Mouse (Mus musculus): Measurements from ENCODE around the gene Mrpl34.
"Not testable (repeated sequence)": the region's sequence is repeated elsewhere in the genome, so short reads cannot be mapped to it uniquely, and the experiment has no call there.

Gene Mrpl34

DNA sequence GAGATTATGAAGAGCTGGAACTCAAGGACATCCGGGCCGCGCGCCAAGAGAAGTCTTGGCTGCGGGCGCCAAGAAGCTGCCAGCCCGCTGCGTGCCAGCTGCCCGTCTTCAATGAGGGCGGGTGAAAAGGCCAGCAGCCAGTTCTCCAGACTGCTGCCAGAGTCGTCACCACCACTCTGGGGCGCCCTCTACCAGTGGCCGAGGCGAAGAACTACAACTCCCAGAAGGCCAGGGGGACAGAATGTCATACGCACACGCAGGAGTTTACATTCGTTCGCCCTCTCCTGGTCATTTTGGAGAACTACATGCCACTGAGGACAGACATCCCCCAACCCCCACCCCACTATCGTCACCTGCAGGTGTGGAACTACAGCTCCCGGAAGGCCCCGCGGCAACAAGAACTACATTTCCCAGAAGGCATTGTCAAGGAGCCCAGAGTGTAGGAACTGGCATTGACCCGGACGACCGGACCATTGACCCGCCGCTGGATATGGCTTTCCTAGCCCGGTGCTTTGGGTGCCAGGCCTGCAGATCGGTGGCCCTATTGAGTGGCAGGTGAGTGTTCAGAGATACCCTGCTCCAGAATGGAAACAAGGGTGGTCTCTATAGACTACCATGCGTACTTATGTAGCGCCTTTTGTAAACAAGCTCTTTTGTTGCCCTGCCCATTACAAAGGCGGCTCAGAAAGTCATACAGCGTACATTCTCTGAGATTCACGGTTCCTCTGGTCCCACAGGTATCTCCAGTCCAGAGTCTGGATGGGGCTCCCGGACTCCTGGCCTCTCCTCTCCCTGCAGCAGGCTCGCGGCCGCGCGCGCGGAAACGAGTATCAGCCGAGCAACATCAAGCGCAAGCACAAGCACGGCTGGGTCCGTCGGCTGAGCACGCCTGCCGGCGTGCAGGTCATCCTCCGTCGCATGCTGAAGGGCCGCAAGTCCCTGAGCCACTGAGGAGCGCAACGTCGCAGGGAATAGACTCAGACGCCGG lies at the start of gene Mrpl34:
TSS of gene Mrpl34 (plus strand) at position 447 of the 988 bp plus-strand sequence.
- DNase-seq: peak; percentile 98

DNA sequence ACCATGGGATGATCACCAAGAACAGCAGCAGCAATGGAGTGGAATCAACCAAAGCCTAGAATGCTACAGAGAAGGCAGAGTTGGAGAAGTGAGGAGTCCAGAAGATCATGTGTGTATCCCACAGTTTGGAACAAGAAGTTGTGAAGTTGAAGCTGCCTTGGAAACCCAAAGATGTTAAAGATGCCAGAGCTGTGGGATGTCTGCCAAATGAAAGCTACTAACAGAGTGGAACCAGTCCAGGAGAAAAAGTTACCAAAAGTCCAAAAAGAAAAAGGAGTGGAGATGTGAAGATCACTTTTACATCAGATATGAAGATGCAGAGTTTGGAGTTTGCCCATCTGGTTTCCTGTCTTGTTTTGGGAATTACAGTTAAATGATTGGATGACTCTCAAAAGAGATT lies 42.6 kb upstream of the Mrpl34 start:
- DNase-seq: no peak

DNA sequence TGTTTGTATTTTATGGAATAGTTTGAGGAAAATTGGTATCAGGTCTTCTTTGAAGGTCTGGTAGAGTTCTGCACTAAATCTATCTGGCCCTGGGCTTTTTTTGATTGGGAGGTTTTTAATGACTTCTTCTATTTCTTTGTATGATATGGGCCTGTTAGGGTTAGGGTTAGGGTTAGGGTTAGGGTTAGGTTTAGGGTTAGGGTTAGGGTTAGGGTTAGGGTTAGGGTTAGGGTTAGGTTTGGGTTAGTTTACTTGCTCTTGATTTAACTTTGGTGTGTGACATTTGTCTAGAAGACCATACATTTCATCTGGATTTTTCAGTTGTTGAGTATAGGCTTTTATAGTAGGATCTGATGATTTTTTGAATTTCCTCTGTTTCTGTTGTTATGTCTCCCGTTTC lies 31.8 kb upstream of the Mrpl34 start:
- not testable (repeated sequence) for DNase-seq

DNA sequence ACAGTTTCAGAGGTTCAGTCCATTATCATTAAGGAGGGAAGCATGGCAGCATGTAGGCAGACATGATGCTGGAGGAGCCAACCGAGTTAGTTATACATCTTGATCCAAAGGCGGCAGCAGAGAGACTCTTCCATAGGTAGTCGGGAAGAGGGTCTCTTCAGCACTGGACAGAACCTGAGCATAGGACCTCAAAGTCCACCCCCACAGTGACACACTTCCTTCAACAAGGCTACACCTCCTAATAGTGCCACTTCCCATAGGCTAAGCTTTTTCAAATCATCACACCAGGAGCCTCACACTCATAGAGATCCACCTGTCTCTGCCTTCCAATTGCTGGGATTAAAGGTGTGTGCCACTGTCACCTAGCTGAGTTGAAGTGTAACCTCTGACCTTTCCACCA lies 27.7 kb upstream of the Mrpl34 start:
- no peak for DNase-seq

DNA sequence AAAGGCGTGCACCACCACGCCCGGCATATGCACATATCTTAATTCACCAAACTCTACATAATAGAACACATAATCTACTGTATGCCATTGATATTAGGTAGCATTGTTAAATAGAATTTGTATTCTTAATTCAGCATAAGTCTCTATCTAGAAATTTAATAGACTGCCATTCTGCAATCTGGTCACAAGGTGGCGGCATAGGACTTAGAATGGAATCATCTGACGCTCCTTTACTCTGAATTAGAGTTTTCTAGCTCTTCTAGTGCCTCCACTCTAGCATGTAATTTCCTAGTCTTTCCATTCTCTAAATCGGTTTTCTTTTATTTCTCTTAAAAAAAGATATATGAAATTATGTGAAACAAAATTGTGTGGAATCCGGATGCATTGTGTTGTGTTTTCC lies 23.4 kb upstream of the Mrpl34 start:
- peak; percentile 67 for DNase-seq

DNA sequence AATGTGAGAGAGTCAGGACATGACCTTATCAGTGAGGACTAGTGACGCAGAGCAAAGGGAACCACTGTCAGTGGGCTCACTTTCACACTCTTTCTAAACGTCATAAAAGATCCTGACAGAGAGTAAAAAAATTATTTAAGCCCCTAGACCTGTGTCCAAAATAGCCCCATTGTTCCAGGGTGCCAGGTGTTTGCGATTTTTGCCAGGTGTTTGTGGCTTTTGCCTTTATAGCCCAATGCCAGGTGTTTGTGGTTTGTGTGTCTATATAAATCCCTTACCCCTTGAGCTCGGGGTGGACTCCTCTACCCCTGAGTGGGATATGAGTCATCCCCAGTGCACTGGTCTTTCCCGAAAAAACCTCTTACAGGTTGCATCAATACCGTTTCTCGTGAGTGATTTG lies 19.7 kb upstream of the Mrpl34 start:
- DNase-seq: no peak

DNA sequence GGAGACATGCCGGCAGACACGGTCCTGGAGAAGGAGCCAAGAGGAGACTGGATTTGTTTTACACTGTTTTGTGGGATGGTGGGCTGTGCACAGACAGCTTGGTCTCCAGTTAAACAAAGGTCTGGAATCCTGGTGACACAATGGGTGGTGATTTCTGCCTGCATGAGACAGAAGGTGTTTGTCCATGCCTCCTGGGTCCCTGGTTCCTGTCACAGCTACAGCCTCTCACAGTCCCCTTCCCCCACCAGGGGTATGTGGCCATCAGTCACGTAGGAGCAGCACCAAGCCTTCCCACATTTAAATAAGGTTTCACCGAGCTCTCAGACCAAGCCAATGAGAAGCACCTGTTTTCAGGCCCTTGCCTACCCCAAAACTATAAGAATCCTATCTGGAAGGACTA lies 13.4 kb upstream of the Mrpl34 start:
- no peak for DNase-seq

DNA sequence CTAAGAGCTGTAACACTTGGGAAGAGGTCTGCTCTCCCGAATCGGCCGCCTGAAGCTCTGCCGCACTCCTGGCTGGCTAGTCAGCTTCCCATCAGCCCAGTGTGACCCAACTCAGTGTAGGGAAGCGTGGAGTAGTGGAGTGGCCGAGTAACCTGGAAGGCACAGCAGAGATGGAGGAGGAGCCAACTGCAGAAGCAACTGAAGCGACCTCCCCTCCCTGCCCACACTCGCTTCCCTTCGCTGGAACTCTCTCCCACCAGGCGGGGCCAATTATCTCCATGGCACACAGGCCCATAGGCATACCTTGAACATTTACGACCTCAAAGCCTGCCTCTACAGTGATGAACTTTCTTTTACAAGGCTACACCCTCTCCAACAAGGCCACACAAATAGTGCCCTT lies 13.0 kb upstream of the Mrpl34 start:
- no peak for DNase-seq

DNA sequence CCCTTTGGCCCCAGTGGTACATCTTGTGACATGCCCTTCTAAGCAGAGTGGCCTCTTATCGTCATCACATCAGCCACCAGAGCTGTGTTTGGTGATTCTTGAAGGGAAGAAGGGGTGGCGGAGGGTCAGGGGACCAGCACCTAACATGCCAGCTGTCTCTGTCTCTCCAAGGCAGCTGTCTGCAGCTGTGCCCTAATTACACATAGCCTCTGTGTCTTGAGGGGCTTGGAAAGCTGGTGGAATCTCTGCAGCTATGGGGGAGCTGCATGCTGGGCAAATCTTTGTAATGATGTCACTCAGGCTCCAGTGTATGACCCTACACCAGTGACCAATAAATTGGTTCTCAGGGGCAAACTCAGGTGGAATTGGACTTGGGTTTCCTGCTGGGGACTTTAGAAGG lies 12.1 kb upstream of the Mrpl34 start:
- DNase-seq: no peak

DNA sequence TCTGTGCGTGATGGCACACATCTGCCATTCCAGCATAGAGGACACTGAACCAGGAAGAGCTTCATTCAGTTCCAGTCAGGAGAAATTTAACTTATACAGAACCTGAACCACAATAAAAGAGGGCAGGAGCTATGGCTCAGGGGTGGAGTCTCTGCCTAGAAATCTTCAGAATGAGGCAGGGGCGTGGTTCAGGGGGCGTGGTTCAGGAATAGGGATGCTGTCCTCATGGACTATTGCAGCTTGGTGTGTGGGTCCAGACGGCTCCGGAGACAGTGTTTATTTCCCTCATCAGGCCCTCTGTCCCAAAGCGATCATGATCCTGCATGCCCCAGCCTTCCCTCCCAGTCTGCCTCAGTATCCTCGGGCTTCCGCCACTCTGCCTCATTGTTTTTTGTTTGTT lies 10.1 kb upstream of the Mrpl34 start:
- no peak for DNase-seq

DNA sequence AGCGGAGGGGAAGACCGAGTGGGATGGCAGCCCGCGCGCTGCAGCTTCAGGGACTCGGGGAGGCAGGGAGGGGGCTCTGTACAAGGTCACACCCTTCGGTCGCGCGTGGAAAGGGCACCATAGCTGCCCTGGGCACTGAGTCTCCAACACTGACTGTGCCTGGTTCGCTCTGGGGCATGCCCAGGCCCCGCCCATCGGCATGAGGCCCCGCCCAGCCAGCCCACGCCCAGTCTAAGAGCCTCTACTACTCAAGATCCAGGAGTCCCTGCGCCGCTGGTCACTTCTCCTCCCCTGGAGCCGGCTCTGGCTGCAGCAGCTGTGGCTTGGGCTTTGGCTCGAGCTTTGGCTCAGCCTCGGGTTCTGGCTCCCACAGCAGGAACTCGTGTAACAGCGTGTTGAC lies 7.9 kb upstream of the Mrpl34 start:
- DNase-seq: no peak

DNA sequence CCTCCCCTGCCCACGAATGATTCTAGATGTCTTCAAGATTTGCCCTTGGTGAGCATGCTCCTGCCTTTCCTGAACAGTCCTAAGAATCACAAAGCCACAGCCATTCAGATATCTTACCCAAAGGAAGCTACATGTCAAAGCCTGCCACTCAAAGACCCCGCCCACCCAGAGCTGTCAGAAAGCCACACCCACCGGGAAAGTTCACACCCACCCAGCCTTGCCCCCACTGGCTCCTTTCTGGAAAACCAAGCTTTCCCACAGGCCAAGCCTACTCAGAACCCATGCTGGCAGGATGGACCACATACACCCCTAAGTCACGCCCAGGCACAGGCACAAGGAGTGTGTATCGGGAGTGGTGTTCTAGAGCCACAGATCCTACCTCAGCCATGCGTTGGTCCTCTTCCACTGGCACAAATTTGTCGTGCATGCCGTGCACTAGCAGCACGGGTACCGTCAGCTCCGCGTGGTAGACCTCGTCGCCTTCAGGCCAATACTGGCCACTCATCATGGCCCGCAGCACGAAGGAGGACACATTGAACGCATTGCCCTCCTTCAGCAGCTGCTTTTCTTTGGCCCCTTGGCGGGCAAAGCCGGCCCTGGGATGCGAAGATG lies 7.0 kb upstream of the Mrpl34 start:
- no peak for DNase-seq

DNA sequence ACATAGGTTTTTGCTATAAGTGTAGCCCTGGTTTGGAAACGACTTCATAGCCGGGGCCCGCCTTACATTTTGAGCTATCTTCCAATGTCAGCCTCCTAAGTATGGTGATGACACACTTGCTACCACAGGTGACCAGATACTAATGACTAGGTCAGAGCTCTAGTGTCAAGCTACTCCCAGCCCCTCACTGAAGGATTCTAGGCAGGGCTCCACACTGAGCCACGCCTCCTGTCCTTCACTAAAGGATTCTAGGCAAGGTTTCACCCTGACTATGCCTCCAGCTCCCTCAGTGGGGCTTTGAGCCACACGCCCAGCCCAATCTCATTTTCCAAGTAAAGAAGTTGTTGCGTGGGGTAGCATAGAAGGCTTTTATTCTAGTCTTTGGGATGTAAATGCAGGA lies 4.0 kb upstream of the Mrpl34 start:
- DNase-seq: no peak

DNA sequence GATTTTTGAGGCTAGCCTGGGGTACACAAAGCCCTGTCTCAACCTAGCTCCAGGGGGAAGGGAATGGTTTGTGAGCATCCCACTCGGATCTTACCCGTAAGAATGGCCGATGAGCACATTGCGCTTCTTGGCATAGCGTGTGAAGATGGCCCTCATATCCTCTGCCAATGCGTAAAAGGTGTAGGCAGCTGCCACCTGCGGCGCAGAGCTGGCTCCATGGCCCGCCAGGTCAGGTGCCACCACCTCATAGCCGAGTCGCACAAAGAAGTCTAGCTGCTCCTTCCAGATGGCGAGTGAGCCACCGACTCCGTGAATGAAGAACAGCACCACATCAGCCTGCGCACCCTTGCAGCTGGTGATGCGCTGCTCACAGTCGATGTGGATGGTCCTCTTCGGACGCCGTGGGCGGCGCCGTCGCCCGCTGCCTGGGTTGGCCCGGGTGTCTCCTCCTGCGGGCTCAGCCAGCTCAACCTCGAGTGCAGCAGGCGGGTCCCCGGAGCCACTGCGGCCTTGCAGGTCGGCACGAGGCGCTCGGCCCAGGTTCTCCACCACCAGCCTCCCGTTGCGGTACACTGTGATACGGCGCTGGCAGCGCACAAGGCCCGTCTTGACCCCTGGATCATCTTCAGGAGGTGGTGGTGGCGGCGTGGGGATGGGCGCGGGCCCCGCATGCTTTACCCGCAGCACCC lies 3.5 kb upstream of the Mrpl34 start:
- DNase-seq: no peak

DNA sequence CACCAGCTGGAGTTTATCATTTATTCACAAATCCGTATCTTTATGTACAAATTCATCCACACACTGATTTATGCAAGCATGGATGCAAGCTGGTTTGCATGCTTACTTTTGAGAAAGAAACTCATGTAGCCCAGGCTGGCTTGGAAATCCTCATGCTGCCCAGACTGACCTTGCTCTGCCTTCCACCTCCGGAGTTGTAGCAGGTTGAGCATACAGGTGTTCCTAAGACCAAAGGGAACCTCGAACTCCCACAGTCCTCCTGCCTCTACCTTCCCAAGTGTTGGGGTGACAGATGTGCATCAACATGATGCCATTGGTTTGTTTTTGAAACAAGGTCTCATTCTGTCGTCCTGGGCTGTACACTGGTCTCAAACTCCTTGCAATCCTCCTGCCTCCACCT lies 2.6 kb upstream of the Mrpl34 start:
- DNase-seq: no peak

DNA sequence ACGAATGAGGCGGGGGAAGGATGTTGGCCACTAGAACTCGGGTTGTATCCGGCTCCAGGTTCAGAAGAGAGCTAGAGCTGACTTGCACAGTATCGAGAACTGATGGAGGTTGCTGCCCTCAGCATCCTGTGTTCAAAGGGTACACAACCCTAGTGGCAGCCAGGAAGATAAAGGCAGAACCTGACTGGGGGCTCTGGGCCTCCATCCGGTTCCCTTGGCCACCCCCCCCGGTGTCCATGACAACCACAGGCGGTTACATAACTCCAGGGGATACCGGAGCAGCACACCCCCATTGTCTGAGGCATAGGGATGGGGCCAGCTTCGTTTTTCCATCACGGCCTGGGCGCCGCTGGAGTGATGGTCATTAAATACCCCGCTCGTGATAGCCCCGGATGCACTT lies 2.0 kb upstream of the Mrpl34 start:
- DNase-seq: peak; percentile 52

DNA sequence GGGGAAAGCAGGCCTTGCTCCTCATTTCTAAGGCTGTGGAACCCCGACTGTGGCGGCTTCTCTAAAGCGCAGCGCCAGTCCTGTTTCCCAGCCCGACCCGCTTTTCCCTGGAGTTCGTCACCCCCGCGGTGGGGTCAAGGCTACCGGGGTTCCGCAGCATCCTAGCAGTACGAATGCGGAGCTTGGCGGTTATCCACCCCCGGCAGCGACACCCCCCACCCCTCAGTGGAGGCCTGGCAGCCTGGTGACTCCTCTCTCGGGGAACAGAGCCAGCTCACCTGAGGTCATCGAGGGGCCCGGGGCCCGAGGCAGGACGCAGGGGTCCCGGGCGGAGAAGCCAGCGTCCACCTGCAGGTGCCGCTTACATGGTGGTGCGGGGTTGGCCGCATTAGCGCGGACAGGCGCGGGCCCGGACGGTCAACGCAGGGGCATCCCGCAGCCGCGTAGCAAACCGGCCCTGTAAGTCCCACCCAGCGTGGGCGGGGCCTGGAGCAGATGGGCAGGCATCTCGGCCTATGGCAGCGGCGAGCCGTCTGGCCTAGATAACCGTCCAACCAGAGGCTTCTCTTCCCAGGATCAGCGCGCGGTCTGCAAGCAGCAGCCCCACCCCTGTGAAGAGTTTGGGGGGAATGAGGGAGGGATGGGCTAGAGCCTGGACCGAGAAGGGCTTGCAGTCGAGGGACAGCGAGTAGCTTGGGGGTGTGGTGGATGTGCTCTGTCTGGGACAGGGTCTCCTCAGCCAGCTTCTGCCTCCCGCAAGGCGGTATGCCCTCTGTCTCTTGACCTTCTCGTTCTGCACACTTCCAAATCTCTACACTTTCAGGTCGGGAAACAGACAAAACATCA lies 1.3 kb upstream of the Mrpl34 start, which contains the start of gene Abhd8:
TSS of gene Abhd8 (minus strand) at position 468 of the 846 bp plus-strand sequence.
- DNase-seq: peak; percentile 97

DNA sequence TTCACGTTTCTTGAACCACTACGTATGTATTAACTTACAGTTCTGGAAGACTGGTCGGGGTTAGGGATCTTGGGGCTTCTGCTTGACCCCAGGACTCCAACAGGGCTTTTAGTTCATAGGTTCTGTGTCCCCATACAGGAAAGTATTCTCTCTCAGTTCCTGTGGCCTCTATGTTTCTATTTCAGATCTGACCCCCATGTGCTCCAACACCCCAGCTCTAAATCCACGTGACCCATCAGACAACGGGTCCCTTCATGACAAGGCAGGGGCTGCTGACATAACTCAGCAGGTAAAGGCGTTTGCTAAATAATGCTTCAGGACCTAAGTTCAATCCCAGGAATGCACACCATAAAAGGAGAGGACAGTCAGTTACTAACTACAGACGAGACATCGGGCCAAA lies 974 bp downstream of the Mrpl34 start:
- DNase-seq: no peak

DNA sequence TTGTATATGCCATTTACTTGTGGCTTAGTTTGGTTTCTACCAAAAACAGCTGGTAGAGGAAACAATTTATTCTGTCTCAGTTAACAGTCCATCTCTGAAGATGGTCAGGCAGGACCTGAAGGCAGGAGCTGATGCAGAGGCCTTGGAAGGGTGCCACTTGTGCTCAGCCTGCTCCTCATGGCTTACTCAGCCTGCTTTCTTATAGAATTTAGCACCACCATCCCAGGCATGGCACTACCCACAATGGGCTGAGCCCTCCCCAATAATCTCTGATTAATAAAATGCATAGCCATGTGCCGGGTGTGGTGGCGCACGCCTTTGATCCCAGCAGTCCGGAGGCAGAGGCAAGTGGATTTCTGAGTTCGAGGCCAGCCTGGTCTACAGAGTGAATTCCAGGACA lies 1.4 kb downstream of the Mrpl34 start:
- no peak for DNase-seq

DNA sequence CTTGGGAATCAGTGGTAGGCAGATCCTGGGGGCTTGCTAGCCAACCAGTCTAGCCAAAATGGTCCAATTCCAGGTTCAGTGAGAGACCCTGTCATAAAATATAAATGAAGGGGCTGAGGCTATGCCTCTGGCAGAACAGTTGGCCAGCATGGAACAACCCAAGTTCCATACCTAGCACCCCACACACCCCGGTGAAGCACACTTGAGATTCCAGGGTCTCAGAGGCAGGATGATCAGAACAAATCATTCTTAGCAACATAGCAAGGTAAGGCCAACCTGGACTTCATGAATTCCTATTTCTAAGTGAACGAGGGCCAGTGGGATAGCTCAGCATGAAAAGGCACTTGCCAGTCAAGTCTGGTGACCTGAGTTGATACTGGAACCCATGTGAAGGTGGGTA lies 2.4 kb downstream of the Mrpl34 start:
- no peak for DNase-seq

DNA sequence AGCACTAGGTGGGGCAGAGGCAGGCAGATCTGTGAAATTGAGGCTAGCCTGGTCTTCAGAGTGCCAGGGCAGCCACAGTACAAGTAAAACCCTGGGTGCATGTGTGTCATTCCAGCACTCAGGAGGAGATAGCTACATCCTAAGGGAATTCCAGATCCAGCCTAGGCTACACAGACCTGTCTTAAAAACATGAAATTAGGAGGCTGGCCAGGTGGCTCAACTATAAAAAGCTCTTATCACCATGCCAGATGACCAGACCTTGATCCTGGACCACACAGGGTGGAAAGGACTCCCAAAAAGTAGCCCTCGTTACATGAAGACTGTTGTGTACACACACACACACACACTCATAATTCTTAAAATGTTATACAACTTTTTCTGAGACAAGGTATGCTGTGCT lies 3.2 kb downstream of the Mrpl34 start:
- no peak for DNase-seq

DNA sequence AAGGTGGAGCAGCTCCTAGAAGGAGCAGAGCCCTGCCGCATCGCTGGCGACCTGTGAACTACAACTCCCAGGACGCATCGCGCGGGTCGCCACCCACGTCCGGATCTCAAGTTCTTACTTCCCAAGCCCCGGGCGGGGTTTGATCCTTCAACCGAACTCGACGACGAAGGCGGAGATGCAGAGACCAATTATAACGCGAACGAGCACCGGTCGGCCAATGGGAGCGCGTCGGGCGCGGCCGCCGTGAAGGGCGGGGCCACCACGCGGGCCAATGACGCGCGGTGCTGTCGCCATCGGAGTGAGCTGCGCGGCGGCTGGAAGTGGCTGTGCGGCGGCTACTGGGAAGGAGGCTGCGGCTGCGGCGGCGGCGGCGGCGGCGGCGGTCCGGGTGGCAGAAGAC lies 4.2 kb downstream of the Mrpl34 start, which contains the start of gene Dda1:
TSS of gene Dda1 (plus strand) at position 284 of the 400 bp plus-strand sequence.
- peak; percentile 97 for DNase-seq

DNA sequence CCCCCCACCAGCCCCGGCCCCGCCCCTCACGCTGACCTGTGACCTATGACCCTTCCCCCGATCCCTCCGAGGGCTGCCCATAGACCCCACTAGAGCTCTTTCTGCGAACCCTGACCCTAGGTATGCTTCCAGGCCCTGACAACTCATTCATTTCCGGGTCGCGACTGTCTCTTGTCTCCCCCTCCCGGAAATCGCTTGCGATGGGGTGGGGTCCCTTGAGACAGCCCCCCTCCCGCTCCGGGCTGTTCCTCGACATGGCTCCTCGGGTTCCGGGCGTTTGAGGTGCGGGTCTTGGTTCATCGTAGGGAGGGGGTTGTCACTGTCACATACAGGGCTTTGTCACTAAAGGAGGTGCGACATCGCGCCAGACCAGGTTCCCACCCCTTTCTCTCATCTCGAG lies 4.7 kb downstream of the Mrpl34 start:
- DNase-seq: peak; percentile 33
